Mouse (Mus musculus): ENCODE measurements around the gene Snupn.
A peak's percentile ranks its signal among the peaks of the same experiment; 100 is the strongest.
"Not testable (repeated sequence)": the region's sequence is repeated elsewhere in the genome, so short reads cannot be mapped to it uniquely, and the experiment has no call there.

The Snupn gene

GRCm38 (mm10) chr9:56930556-56930955 lies 20.1 kb upstream of the Snupn start:
- DNase-seq (ENCODE audit: low read depth, low spot score), result no peak

- no peak for DNase-seq (ENCODE audit: low read depth, low spot score)
Measured at GRCm38 (mm10) chr9:56936861-56937222, 13.8 kb upstream of the Snupn start.

- peak; percentile 90 for DNase-seq (ENCODE audit: low read depth, low spot score)
Measured at GRCm38 (mm10) chr9:56937223-56938160, 13.2 kb upstream of the Snupn start, which contains the start of gene Imp3. Gene Imp3 (plus strand): TSS chr9:56937475.

GRCm38 (mm10) chr9:56938374-56938773 lies 12.3 kb upstream of the Snupn start:
- DNase-seq (ENCODE audit: low read depth, low spot score), result no peak

- peak; percentile 36 for DNase-seq (ENCODE audit: low read depth, low spot score)
Measured at GRCm38 (mm10) chr9:56947481-56947880, 3.2 kb upstream of the Snupn start.

GRCm38 (mm10) chr9:56948699-56949098 lies 2.0 kb upstream of the Snupn start:
- not testable (repeated sequence) for DNase-seq (ENCODE audit: low read depth, low spot score)

- DNase-seq (ENCODE audit: low read depth, low spot score), result no peak
Measured at GRCm38 (mm10) chr9:56949767-56950166, 911 bp upstream of the Snupn start.

GRCm38 (mm10) chr9:56953562-56953961 lies 2.9 kb downstream of the Snupn start:
- DNase-seq (ENCODE audit: low read depth, low spot score), result no peak

GRCm38 (mm10) chr9:56956966-56957675 lies 6.4 kb downstream of the Snupn start:
- no peak for DNase-seq (ENCODE audit: low read depth, low spot score)

- DNase-seq (ENCODE audit: low read depth, low spot score), result no peak
Measured at GRCm38 (mm10) chr9:56958689-56959088, 8.0 kb downstream of the Snupn start.

GRCm38 (mm10) chr9:56961591-56961990 lies 10.9 kb downstream of the Snupn start:
- DNase-seq (ENCODE audit: low read depth, low spot score), result no peak

- no peak for DNase-seq (ENCODE audit: low read depth, low spot score)
Measured at GRCm38 (mm10) chr9:56970158-56970557, 19.5 kb downstream of the Snupn start.

- no peak for DNase-seq (ENCODE audit: low read depth, low spot score)
Measured at GRCm38 (mm10) chr9:56973960-56974524, 23.4 kb downstream of the Snupn start.

GRCm38 (mm10) chr9:56975199-56975598 lies 24.5 kb downstream of the Snupn start:
- no peak for DNase-seq (ENCODE audit: low read depth, low spot score)

- DNase-seq (ENCODE audit: low read depth, low spot score), result no peak
Measured at GRCm38 (mm10) chr9:56980186-56980585, 29.5 kb downstream of the Snupn start.

- no peak for DNase-seq (ENCODE audit: low read depth, low spot score)
Measured at GRCm38 (mm10) chr9:56981502-56981901, 30.8 kb downstream of the Snupn start.

- peak; percentile 76 for DNase-seq (ENCODE audit: low read depth, low spot score)
Measured at GRCm38 (mm10) chr9:56994286-56995197, 43.9 kb downstream of the Snupn start, which contains the start of gene Ptpn9. Gene Ptpn9 (plus strand): TSS chr9:56994923.

GRCm38 (mm10) chr9:56995198-56996027 lies 44.7 kb downstream of the Snupn start:
- peak; percentile 5 for DNase-seq (ENCODE audit: low read depth, low spot score)

GRCm38 (mm10) chr9:56996028-56996346 lies 45.3 kb downstream of the Snupn start:
- peak; percentile 3 for DNase-seq (ENCODE audit: low read depth, low spot score)

- DNase-seq (ENCODE audit: low read depth, low spot score), result not testable (repeated sequence)
Measured at GRCm38 (mm10) chr9:56997206-56997605, 46.5 kb downstream of the Snupn start.

Data from retina, postnatal 7 days (tissue).